ENCODE assay signal across 20 mouse cellular contexts in the genomic region with DNA sequence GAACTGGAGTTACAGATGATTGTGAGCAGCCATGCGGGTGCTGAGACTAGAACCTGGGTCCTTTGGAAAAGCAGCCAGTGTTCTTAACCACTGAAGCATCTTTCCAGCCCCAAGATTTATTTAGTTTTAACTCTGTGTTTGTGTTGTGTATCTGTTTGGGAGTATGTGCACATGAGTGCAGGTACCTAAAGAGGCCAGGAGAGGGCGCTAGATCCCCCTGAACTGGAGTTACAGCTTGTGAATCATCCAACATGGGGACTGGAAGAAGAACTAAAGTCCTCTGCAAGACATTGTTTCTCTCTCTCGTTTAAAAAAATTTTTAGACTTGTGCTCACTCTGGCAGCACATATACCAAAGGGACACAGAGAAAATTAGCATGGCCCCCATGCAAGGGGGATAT. TPM values are rescaled to one million over a fixed set of nuclear protein-coding genes. Genes with fewer than 3 reads are reported as not detected.
DNase-seq lines count a peak whose midpoint lies in the region; ATAC-seq and TF ChIP-seq lines count a peak whose summit lies in the region.
"Had no signal": no experiment of that assay in that cellular context is flagged by ENCODE, and none has a peak within 500 bp of the region (broad histone marks: within the 10 kb centered on the region; RNA-seq: fewer than 3 reads in every experiment).

No protein-coding gene starts in this region.

- ATAC-seq in CD4-positive, CD25-positive, alpha-beta regulatory T cell, adult 4 months, result no peak
- ATAC-seq in intestine, postnatal 0 days, result no peak
- no peak for ATAC-seq in intestine, embryonic 16.5 days
- ATAC-seq in lung, postnatal 0 days, result no peak
- ATAC-seq: forebrain, embryonic 15.5 days; midbrain, embryonic 16.5 days had no signal

- no peak overlapping the region for H3K4me3 ChIP-seq in intestine, postnatal 0 days (ENCODE audit: low read depth, low read length)
- H3K4me3 ChIP-seq in intestine, embryonic 16.5 days (ENCODE audit: low read length), result no peak overlapping the region
- no peak overlapping the region for H3K4me3 ChIP-seq in lung, postnatal 0 days (ENCODE audit: low read depth, low read length)
- H3K4me3 ChIP-seq in lung, adult 2 months (replicated peaks; ENCODE audit: extremely low read depth, low read depth, low read length), result no peak overlapping the region
- H3K4me3 ChIP-seq: erythroblast, embryonic 14.5 days; forebrain, embryonic 15.5 days; megakaryocyte, embryonic 14.5 days had no signal

- H3K36me3 ChIP-seq in intestine, postnatal 0 days (ENCODE audit: control insufficient read depth, insufficient read depth), result no peaks in the 10 kb centered on the region
- no peaks in the 10 kb centered on the region for H3K36me3 ChIP-seq in intestine, embryonic 16.5 days (ENCODE audit: control insufficient read depth, insufficient read depth, low read length)
- H3K36me3 ChIP-seq in lung, postnatal 0 days (ENCODE audit: insufficient read depth, low read length), result no peaks in the 10 kb centered on the region
- H3K36me3 ChIP-seq: forebrain, embryonic 15.5 days had no signal

- peak; percentile 47 for DNase-seq in CD4-positive, CD25-positive, alpha-beta regulatory T cell, adult 2 months (ENCODE audit: low read depth, low spot score)
- DNase-seq in lung, postnatal 0 days (ENCODE audit: low spot score), result peak; percentile 4
- DNase-seq in lung, adult 2 months, result no peak
- no peak for DNase-seq in urinary bladder, postnatal 10 days (ENCODE audit: low spot score)
- no peak for DNase-seq in right cerebral cortex, postnatal 4 days
- DNase-seq: cerebellum, postnatal 36 days; gastrocnemius, postnatal 14 days; heart, postnatal 10 days; kidney, adult 18-20 months; kidney, postnatal 4 days; lung, postnatal 14 days; thymus, postnatal 14 days had no signal

- H3K27ac ChIP-seq in intestine, postnatal 0 days (ENCODE audit: low read depth, low read length), result no peak overlapping the region
- H3K27ac ChIP-seq in intestine, embryonic 16.5 days (ENCODE audit: low read length), result no peak overlapping the region
- H3K27ac ChIP-seq in lung, postnatal 0 days (ENCODE audit: low read length), result no peak overlapping the region
- H3K27ac ChIP-seq: forebrain, embryonic 15.5 days; hindbrain, embryonic 14.5 days had no signal

- H3K9ac ChIP-seq in intestine, postnatal 0 days (ENCODE audit: low read depth, low read length), result no peak overlapping the region
- no peak overlapping the region for H3K9ac ChIP-seq in intestine, embryonic 16.5 days (ENCODE audit: low read depth, low read length)
- no peak overlapping the region for H3K9ac ChIP-seq in lung, postnatal 0 days (replicated peaks; ENCODE audit: low read depth)
- H3K9ac ChIP-seq: forebrain, embryonic 15.5 days; hindbrain, embryonic 14.5 days had no signal

- no peaks in the 10 kb centered on the region for H3K9me3 ChIP-seq in intestine, postnatal 0 days (ENCODE audit: control insufficient read depth)
- H3K9me3 ChIP-seq in intestine, embryonic 16.5 days (ENCODE audit: control insufficient read depth, low read length), result no peaks in the 10 kb centered on the region
- H3K9me3 ChIP-seq in lung, postnatal 0 days (ENCODE audit: low read length), result no peaks in the 10 kb centered on the region
- H3K9me3 ChIP-seq: forebrain, embryonic 15.5 days had no signal

- no peak for TF ChIP-seq POLR2A in lung, adult 2 months (IDR thresholded peaks at IDR 0.05; ENCODE audit: borderline replicate concordance, extremely low read depth, low read depth, low read length)

- no peak for TF ChIP-seq EP300 in lung, postnatal 0 days (IDR thresholded peaks at IDR 0.05)

- H3K27me3 ChIP-seq in intestine, postnatal 0 days (replicated peaks; ENCODE audit: control insufficient read depth, insufficient read depth, low read length), result no peaks in the 10 kb centered on the region
- H3K27me3 ChIP-seq in intestine, embryonic 16.5 days (replicated peaks; ENCODE audit: control insufficient read depth, insufficient read depth, low read length), result no peaks in the 10 kb centered on the region
- no peaks in the 10 kb centered on the region for H3K27me3 ChIP-seq in lung, postnatal 0 days (replicated peaks; ENCODE audit: insufficient read depth, low read length)
- H3K27me3 ChIP-seq: forebrain, embryonic 15.5 days had no signal

- no peak overlapping the region for H3K4me2 ChIP-seq in intestine, postnatal 0 days (replicated peaks; ENCODE audit: low read depth)
- H3K4me2 ChIP-seq in intestine, embryonic 16.5 days (ENCODE audit: low read depth, low read length), result no peak overlapping the region
- H3K4me2 ChIP-seq in lung, postnatal 0 days (replicated peaks; ENCODE audit: low read depth, low read length), result no peak overlapping the region
- H3K4me2 ChIP-seq: forebrain, embryonic 15.5 days; hindbrain, embryonic 14.5 days had no signal

- H3K4me1 ChIP-seq in intestine, postnatal 0 days (replicated peaks; ENCODE audit: control insufficient read depth, insufficient read depth, low read length), result peaks cover 8% of the 10 kb centered on the region; the same call in 1 of the 2 replicates
- peaks cover 9% of the 10 kb centered on the region for H3K4me1 ChIP-seq in intestine, embryonic 16.5 days (ENCODE audit: control insufficient read depth, insufficient read depth, low read length)
- H3K4me1 ChIP-seq in lung, postnatal 0 days (ENCODE audit: insufficient read depth, low read depth, low read length), result no peaks in the 10 kb centered on the region; the same call in 1 of the 2 replicates
- H3K4me1 ChIP-seq in lung, adult 2 months (ENCODE audit: control insufficient read depth, insufficient read depth, low read length), result 0 out of 2 replicates have a peak, but pooled peaks cover 3% of the 10 kb centered on the region

- TF ChIP-seq CTCF in intestine, postnatal 0 days (IDR thresholded peaks at IDR 0.05; ENCODE audit: low read depth), result peak; percentile 56
- TF ChIP-seq CTCF in lung, postnatal 0 days (IDR thresholded peaks at IDR 0.05), result peak; percentile 31; the same call in 1 of the 2 replicates
- no peak for TF ChIP-seq CTCF in lung, adult 2 months (IDR thresholded peaks at IDR 0.05; ENCODE audit: insufficient read depth, low read length)

- WGBS in intestine, postnatal 0 days, result 86% methylated on average over 3 of the region's 3 CpGs
- WGBS in intestine, embryonic 16.5 days, result 84% methylated on average over 3 of the region's 3 CpGs
- 80% methylated on average over 3 of the region's 3 CpGs for WGBS in lung, postnatal 0 days
- WGBS in lung, adult 2 months, result 86% methylated on average over 3 of the region's 3 CpGs

RNA-seq across cellular contexts. Expression of gene Atp2a2, which starts 4.4 kb away (rescaled TPM):
- 10 to 100 TPM in 1 of 2 experiments, 1 to 10 TPM in 1; 10.0 to 14.8 TPM for polyA plus RNA-seq in CD4-positive, CD25-positive, alpha-beta regulatory T cell, adult 4 months (2017; shearing (Covaris generic))
- polyA plus RNA-seq in intestine, postnatal 0 days (2015; fragmentation: Nextera tagmentation; extraction: Ambion mirVana), result 26.1 and 27.3 TPM in 2 replicates
- 20.4 and 27.2 TPM in 2 replicates for polyA plus RNA-seq in intestine, embryonic 16.5 days (2015; fragmentation: Nextera tagmentation; extraction: Ambion mirVana)
- 27.4 and 32.4 TPM in 2 replicates for polyA plus RNA-seq in lung, postnatal 0 days (2015; fragmentation: Nextera tagmentation; extraction: Ambion mirVana)
- polyA plus RNA-seq in lung, adult 2 months (2012; rRNA removed), result 90.8 and 126 TPM in 2 replicates

Comparison
In these comparisons a context has a peak if more than half of its experiments do, and no peak if none do; other contexts are left out.
1. DNase-seq: peak in CD4-positive, CD25-positive, alpha-beta regulatory T cell, adult 2 months (single experiment) and lung, postnatal 0 days (single experiment); none in lung, adult 2 months (single experiment), urinary bladder, postnatal 10 days (single experiment) and right cerebral cortex, postnatal 4 days (single experiment).